Mouse (Mus musculus) right cerebral cortex, postnatal 36 days (tissue): ENCODE data around the gene Dtwd1.
"Not testable (repeated sequence)": the region's sequence is repeated elsewhere in the genome, so short reads cannot be mapped to it uniquely, and the experiment has no call there.

Experiments
- DNase-seq, 2 experiments: peaks; one replicate each; pipeline ENCODE4 v3.0.0; 2022; ENCODE audit warnings: low spot score in 2 of 2, mixed read lengths in 1 of 2

Gene Dtwd1

DNA sequence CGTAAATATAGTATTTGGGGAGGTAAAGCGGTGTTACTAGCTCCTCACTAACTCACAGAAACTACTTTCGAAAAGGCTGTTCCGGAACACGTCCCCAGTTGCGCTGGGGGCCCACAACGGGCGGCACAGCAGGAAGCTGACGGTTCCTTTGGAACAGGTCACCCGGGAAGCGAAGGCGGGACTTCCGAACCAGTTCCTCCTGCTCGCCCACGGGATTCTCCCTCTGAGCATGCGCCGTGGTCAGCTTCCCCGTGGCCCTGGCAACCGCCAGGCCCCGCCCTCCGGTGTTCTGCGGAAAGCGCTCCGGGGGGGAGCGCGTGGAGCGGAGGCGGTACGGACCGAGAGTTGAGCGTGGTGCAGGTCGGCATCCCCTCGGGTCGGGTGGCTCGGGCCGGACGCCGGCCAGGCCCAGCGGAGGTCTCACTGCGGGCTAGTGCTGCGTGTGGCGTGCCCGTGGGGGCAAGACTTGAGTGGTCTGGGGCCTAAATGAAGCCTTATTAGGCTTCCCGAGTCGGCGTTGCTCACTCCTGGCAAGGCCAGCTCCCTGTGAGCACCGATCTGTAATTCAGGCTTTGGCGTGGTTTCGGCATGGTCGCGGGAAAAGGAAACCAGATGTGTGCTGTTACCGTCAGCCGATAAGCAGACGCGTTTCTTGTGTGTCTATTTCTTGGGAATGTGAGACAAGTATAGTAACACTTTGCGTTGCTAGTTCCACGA, at the start of gene Dtwd1, which contains the start of gene Fam227b:
Dtwd1 (plus strand) TSS at position 287 of the 717 bp plus-strand sequence.
Fam227b (minus strand) TSS at position 150 of the 717 bp plus-strand sequence.
- peak; percentile 95 to 97 for DNase-seq

DNA sequence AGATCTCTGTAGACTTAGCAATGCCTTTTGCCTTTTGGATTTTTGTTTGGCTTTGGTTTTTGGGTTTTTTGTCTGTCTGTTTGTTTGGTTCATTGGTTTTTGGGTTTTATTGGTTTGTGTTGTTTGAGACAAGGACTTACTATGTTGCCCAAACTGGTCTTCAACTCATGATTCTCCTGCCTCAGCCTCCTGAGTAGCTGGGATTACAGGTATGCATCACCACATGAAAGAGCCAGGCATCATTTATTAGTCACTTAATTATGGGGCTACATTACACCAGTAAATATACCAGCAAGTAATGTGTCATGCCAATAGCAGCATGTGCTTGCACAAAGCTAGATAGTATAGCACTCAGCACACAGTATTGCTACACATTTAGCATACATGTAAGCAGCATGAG, 4.2 kb upstream of the Dtwd1 start:
- no peak for DNase-seq

DNA sequence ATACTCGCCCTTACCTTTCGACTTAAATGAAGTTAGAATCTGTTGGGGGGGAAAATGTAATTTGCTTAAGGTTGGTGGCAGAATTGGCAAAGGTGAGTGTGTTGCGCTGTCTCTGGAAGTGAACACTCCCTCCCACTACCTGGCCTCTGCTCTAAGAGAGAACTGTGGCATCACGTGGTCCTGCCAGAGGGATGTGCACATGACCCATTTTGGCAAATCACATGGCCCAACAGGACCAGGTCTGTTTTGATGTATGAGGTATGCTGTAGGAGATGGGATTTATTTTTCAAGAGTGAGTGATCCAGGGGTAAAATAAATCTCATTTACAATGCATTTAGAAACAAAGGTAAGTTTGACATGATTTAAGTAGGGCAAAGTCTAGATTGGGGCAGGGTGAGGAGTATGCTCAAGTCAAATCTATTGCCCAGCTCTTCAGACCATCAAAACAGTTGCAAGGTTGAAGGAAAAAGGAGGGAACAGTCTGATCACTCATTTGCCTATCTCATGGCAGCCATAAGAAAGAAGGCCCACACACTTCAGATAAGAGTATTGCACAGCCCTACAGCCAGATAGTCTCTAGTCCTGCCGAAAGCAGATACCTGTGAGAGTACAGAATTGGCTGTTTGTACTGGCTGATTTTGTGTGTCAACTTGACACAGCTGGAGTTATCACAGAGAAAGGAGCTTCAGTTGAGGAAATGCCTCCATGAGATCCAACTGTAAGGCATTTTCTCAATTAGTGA, 13.5 kb downstream of the Dtwd1 start:
- DNase-seq, result no peak

DNA sequence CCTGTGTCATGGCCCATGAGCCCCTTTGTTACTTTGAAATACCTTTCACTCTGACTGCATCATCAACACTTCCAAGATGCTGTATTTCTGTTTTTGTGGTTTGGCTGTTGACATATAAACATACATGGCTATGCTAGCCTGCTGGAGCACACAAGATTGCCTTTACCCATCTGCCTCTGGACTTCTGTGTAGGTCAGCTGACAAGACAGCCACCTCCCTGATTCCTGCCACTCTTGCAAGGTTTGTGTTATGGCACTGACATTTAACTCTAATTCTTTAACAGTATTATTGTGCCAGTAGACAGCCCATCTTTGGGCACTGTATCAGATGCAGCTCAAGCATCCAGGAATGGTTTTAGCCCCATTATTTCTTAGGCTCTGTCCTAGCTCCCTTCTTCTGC, 14.4 kb downstream of the Dtwd1 start:
- no peak for DNase-seq

DNA sequence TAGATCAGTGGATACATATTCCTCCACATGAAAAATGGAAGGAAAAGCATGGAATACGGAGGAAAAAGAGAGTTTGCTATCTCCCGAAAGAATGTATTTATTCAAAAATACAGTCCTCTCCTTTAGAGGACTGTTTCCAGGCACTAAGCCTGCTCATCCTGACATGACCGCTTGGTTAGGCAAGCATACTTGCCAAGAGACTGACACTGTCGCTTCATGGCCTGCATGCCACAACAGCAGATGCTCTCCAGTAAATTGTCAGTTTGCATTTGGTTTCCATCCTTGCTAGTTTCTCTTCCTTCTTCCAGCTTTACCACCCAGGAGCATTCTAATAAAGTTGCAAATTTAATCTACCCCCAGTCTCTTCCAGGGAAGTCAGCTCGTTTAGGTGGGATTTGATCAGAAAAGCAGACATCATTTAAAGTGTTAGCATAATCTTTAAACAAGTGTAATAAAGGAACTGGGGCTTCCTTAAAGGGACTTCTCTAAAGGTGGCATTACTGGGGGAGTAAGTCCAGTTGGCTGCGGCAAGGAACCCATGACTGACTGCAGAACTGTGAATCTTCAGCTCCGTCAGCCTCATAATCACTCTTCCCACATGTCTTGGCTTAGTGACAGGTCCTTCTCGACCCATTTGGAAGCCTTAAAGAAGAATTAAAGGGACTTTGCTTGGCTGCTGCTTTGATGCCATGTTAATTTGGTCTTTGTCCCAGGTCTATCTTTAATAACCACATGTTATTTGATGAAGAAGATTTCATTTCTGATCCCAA, 15.1 kb downstream of the Dtwd1 start:
- no peak for DNase-seq

DNA sequence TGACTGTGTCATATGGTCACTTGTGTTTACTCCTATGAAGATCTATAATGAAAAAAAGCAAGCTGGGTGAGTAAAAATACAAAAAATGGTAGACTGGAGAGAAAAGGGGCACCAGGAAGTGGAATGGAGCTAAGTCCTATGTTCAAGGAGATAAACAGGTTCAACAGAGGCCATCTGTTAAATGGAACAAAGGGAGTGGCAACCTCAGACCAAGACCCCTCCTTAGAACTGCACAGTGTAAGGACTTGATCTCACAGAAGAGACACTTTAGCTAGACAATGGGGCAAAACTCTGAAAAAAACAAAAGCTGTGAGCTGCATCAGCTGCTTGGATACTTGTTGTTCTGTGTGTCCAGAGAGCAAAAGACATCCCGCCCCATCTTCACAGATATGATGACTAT, 19.5 kb downstream of the Dtwd1 start:
- no peak for DNase-seq

DNA sequence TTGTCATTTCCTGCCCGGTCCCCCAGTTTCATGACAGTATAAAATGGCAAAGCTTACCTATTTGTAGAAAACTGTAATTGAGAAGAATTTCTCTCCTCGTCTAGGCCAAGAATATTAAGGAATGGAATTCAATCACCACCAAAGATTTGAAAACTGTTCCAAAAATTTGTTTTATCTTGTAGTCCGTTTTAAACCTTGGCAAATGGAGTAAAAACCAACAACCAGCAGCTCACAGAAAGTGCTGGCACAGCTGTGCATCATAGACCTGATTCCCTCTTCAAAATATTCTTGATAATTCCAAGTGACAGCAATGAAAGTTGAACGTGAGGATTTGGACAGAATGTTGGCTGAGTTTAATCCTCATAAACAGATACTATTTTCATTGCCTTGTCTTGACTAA, 39.4 kb downstream of the Dtwd1 start:
- DNase-seq, result no peak

DNA sequence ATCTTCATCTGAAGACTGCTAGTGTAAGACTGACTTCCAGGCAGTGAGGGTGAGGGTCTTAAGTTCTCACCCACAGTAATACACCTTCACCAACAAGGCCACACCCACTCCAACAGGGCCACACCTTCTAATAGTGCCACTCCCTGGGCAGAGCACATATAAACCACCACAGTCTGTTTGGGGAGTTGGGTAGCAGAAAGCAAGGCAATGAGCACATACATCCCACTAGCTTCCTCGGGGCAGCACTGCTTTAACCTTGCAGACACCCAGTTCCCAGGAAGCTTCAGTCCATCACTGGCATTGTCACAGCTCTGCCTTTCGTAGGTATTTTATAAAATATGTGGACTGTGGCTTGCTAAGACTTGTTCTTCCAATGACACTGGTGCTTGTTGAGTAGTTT, 40.2 kb downstream of the Dtwd1 start:
- no peak for DNase-seq

DNA sequence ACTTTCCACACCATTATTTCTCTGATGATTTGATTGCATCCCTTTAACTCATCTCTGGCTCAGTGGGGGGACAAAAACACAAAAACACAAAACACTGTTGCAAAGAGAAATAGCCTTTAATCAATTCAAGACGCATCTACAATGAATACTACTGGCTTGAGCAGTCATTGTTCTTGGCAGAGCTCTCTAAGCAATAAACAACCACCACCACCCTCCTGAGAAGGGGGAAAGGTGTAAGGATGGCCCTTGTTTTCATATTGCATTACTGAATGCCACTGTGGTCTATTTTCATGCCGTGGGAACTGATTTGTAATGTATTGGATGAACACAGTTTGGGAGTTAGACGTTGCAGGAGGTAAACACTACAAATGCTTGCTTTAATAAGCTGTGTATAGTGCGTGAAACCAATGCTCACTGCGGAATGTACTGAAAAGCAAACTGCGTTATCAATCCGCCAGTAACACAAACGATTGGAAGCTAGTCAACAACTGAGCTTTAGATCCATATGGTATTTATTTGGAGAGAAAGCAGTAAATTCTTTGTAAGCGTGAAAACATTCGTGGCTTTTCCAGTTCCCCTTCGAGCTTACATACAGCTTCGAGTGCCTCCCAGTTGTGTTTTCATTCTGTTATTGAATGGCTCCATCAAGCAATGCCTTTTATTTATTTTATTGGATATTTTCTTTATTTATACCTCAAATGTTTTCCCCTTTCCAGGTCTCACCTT, 43.9 kb downstream of the Dtwd1 start:
- no peak for DNase-seq

DNA sequence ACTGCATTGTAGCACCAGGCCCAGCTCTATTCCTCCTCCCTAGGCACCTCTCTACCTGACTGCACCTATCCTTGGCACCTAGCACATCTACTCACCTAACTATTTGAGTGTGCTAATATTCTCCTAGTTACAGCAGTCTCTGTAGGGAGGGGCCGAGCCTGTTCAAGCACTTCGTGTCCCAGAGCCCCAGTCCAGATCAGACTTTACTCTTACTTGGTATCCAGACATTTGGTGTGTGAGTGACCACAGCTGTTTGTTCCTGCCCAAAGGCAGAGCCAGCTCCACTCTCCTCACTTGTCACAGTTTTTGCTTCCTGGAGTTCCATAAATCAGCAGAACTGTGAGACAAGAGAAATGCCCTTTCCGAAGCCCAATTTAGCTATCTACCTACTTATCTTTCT, 47.0 kb downstream of the Dtwd1 start:
- DNase-seq, result no peak

DNA sequence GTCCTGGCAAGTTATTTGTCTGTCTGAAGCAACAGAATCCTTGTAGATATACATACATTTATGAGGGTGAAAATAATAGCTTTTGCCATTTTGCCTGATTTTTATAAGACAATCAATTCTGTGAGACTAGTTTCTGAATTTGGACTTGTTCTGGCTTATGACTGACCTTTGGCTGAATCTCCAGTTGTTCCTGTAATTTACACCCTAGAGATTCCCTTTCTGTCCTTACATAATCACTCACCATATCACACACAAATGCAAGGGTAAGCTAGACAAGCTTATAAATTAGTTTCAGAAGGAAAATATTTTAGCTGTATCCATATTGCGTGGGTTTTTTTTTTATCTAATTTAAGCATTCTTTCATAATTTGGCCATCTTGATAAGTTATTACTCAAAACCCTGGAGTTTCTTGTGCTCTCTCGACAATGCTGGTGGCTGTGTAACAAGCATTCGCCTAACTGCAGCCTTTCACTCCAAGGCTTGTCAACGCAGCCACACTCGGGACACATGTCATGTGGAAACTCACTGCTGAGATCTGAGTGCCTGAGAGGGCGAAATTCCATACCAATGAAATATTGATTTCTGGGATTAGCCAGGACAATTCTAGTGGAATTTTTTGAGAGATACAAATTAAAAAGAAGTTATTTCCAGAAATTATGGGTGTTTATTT, 59.2 kb downstream of the Dtwd1 start:
- no peak for DNase-seq

DNA sequence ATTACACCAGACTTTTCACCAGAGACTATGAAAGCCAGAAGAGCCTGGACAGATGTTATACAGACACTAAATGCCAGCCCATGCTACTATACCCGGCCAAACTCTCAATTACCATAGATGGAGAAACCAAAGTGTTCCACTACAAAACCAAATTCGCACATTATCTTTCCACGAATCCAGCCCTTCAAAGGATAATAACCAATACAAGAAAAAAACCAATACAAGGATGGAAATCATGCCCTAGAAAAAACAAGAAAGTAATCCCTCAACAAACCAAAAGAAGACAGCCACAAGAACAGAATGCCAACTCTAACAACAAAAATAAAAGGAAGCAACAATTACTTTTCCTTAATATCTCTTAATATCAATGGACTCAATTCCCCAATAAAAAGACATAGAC, 62.9 kb downstream of the Dtwd1 start, which contains the start of gene Gm17555:
Gm17555 (plus strand) TSS at position 301 of the 400 bp plus-strand sequence.
- not testable (repeated sequence) for DNase-seq
